Mouse (Mus musculus) heart, adult 2 months (tissue): ENCODE data around the gene Gxylt2.

Source experiments
- CTCF ChIP-seq: fragments of 200-600 bp; IDR thresholded peaks from 2 replicates; pipeline ENCODE4 v1.8.1; 2022; ENCODE audit warnings: antibody characterized with exemption, mild to moderate bottlenecking, moderate library complexity
- EP300 ChIP-seq: fragments of 200-500 bp; IDR thresholded peaks from 2 replicates; pipeline ENCODE4 v1.6.1; 2011; ENCODE audit warnings: low read depth, low read length, control low read depth; ENCODE audit not compliant: insufficient read depth
- POLR2A ChIP-seq: fragments of 200-500 bp; IDR thresholded peaks from 2 replicates; pipeline ENCODE4 v1.6.1; 2011; ENCODE audit warnings: mild to moderate bottlenecking, low read depth, low read length, control low read depth; ENCODE audit not compliant: insufficient read depth

DNA sequence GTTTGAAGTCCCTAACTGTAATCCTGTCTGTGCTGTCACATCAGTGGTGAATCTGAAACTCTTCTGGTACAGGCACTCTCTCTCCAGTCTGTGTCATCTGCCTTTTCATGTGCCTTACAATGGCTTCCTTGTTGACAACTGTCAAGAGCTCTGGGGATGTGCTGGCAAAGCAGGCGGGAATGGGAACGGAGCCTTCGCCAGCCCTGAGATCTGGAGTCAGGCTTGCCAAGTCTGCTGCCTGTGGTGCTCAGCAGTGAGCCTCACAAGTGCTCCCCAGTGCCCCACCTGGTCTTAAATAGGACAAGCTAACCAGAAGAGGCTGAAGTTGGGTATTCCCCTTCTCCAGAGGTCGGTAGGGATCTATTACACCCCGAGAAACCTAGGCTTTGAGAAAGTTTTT lies 3.8 kb upstream of the Gxylt2 start:
- TF ChIP-seq EP300 (no peak), CTCF (no peak), POLR2A (no peak)
